Mouse (Mus musculus) lung, postnatal 0 days (tissue): ENCODE measurements around the gene Kat8. TPM values are rescaled to one million over a fixed set of nuclear protein-coding genes. Genes with fewer than 3 reads are reported as not detected.

Source experiments
- ATAC-seq: fragments of 200-750 bp; cut with Nextera tagmentation; 2 replicates; pipeline ENCODE4 v1.8.0; 2017; ENCODE audit warnings: moderate library complexity
- DNase-seq: peaks from one replicate; pipeline ENCODE4 v3.0.0-alpha.2; 2016; ENCODE audit warnings: low spot score
- H3K27ac ChIP-seq: fragments of 300-500 bp; sonication (generic); 2 replicates; pipeline ENCODE4 v1.5.1; 2014; ENCODE audit warnings: antibody characterized with exemption, mild to moderate bottlenecking, low read length, mixed read lengths
- H3K27me3 ChIP-seq: fragments of 300-500 bp; sonication (generic); replicated peaks from 2 replicates; pipeline ENCODE4 v1.6.1; 2014; ENCODE audit warnings: low read length, mixed read lengths; ENCODE audit not compliant: insufficient read depth
- H3K36me3 ChIP-seq: fragments of 300-500 bp; sonication (generic); 2 replicates; pipeline ENCODE4 v1.6.1; 2014; ENCODE audit warnings: low read length, mixed read lengths; ENCODE audit not compliant: insufficient read depth
- H3K4me1 ChIP-seq: fragments of 300-500 bp; sonication (generic); 2 replicates; pipeline ENCODE4 v1.6.1; 2014; ENCODE audit warnings: antibody characterized with exemption, low read depth, low read length, mixed read lengths; ENCODE audit not compliant: insufficient read depth
- H3K4me2 ChIP-seq: fragments of 300-500 bp; sonication (generic); replicated peaks from 2 replicates; pipeline ENCODE4 v1.6.1; 2014; ENCODE audit warnings: low read depth, mild to moderate bottlenecking, low read length, moderate library complexity, mixed read lengths
- H3K4me3 ChIP-seq: fragments of 300-500 bp; sonication (generic); 2 replicates; pipeline ENCODE4 v1.5.1; 2014; ENCODE audit warnings: low read depth, low read length
- H3K9ac ChIP-seq: fragments of 300-500 bp; sonication (generic); replicated peaks from 2 replicates; pipeline ENCODE4 v1.6.1; 2014; ENCODE audit warnings: low read depth, mild to moderate bottlenecking
- H3K9me3 ChIP-seq: fragments of 300-500 bp; sonication (generic); 2 replicates; pipeline ENCODE4 v1.6.1; 2016; ENCODE audit warnings: low read length, mixed read lengths
- CTCF ChIP-seq: IDR thresholded peaks from 2 replicates; pipeline ENCODE4 v1.5.1; 2016; ENCODE audit warnings: antibody characterized with exemption, mild to moderate bottlenecking
- EP300 ChIP-seq: IDR thresholded peaks from 2 replicates; pipeline ENCODE4 v1.6.1; 2016; ENCODE audit warnings: antibody characterized with exemption, mild to moderate bottlenecking, control low read depth
- WGBS: fragments of 180-500 bp; shearing (Covaris S2); extraction: QIAGEN DNeasy Blood & Tissue Kit; methylation state at CpG from one replicate; pipeline ENCODE4 v1.1.7; 2014; 5-methylcytosine and 5-hydroxymethylcytosine counted together
- polyA plus RNA-seq: library from polyadenylated mRNA; unstranded; fragments of >200 nt; fragmentation: Nextera tagmentation; extraction: Ambion mirVana; gene quantifications from 2 replicates; pipeline ENCODE4 v1.2.1, GENCODE M21; 2015

Gene Kat8
- polyA plus RNA-seq, 1 experiment from 2014 or later: 21.1 TPM

- Histone ChIP-seq H3K36me3 (no peaks in the 10 kb centered on the region), H3K4me3 (no peak overlapping the region), H3K9ac (no peak overlapping the region), H3K27me3 (no peaks in the 10 kb centered on the region), H3K27ac (no peak overlapping the region), H3K4me1 (0 out of 2 replicates have a peak, but pooled peaks cover 3% of the 10 kb centered on the region), H3K4me2 (no peak overlapping the region), H3K9me3 (no peaks in the 10 kb centered on the region)
- no peak for DNase-seq
- TF ChIP-seq CTCF (no peak), EP300 (no peak)
- 16% methylated on average over 7 of the region's 7 CpGs for WGBS
- ATAC-seq: no peak
These were observed 12.3 kb upstream of the Kat8 start for GRCm38 (mm10) chr7:127899997-127900396.

GRCm38 (mm10) chr7:127901772-127902171 lies 10.5 kb upstream of the Kat8 start:
- Histone ChIP-seq H3K36me3 (no peaks in the 10 kb centered on the region), H3K27me3 (no peaks in the 10 kb centered on the region), H3K4me3 (no peak overlapping the region), H3K9ac (no peak overlapping the region), H3K4me2 (no peak overlapping the region), H3K27ac (no peak overlapping the region), H3K4me1 (0 out of 2 replicates have a peak, but pooled peaks cover 3% of the 10 kb centered on the region), H3K9me3 (no peaks in the 10 kb centered on the region)
- no peak for TF ChIP-seq EP300
- no peak for TF ChIP-seq CTCF
- 73% methylated on average over 2 of the region's 2 CpGs for WGBS
- DNase-seq (no peak), ATAC-seq (no peak)

DNA sequence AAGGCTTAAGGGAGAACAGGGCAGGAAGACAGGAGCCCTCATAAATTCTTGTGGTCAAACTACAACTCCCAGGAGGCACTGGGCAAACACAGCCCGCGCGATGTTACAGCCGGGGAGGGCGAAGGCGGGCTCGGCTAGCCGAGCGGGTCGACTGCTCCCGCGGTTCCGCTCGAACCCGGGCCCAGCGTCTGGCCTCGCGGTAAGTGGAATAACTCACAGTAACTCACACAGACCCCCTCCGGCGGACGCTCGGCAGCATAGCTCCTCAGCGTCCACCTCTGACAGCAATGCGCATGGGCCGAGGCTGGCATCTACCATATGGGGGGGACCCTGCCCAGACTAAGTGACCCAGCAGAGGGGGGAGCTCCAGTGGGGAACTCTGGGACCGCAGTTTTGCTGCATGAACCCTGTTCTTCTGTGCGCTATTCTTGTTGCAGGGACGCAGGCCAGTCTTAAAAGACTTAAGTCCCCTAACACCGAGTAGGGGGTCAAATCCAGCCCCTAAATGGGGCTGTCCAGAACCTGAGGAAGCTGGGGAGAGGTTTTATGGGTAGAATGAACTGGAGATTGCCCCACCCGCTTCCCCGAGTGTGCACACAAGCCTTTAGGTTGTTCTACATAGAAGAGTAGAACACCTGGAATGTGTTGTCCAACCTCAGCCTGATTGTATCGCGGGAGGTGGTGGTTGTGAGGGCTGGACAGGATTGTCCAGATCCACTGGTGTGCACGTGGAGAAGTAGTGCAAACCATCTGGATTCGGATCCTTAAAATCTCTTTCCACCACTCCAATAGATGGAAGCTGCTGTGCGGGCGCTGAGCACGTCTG lies 8.1 kb upstream of the Kat8 start, which contains the start of gene Bckdk:
TSS of gene Bckdk (plus strand) at position 112 of the 826 bp plus-strand sequence.
- Histone ChIP-seq H3K27ac (peak within 1 kb of the TSS; percentile 54), H3K4me2 (peak within 1 kb of the TSS; percentile 82), H3K27me3 (no peaks in the 10 kb centered on the region), H3K4me3 (peak within 1 kb of the TSS; percentile 72), H3K9ac (peak within 1 kb of the TSS; percentile 91), H3K9me3 (no peaks in the 10 kb centered on the region), H3K36me3 (peaks cover 12% of the 10 kb centered on the region), H3K4me1 (0 out of 2 replicates have a peak, but pooled peaks cover 3% of the 10 kb centered on the region)
- ATAC-seq: peak; percentile 96
- WGBS: 5% methylated on average over 38 of the region's 38 CpGs
- peak; percentile 31; the same call in 1 of the 2 replicates for TF ChIP-seq CTCF
- no peak for TF ChIP-seq EP300
- peak; percentile 90 for DNase-seq

DNA sequence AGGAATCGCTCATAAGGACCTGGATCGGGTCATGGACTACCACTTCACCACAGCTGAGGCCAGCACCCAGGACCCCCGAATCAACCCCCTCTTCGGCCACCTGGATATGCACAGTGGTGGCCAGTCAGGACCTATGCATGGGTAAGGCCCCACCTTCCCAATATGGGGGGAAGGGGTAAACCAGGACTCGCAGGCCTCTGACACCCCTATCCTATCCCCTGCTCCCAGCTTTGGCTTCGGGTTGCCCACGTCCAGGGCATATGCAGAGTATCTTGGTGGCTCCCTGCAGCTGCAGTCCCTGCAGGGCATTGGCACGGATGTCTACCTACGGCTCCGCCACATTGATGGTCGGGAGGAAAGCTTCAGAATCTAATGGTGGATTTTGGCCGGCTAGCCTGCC lies 4.4 kb upstream of the Kat8 start:
- Histone ChIP-seq H3K27me3 (no peaks in the 10 kb centered on the region), H3K4me3 (no peak overlapping the region), H3K9ac (no peak overlapping the region), H3K36me3 (peaks cover 12% of the 10 kb centered on the region), H3K9me3 (no peaks in the 10 kb centered on the region), H3K4me1 (0 out of 2 replicates have a peak, but pooled peaks cover 6% of the 10 kb centered on the region), H3K27ac (no peak overlapping the region), H3K4me2 (no peak overlapping the region)
- DNase-seq: no peak
- no peak for ATAC-seq
- no peak for TF ChIP-seq CTCF
- no peak for TF ChIP-seq EP300
- 92% methylated on average over 12 of the region's 12 CpGs for WGBS

GRCm38 (mm10) chr7:127908656-127909055 lies 3.7 kb upstream of the Kat8 start:
- Histone ChIP-seq H3K4me1 (0 out of 2 replicates have a peak, but pooled peaks cover 9% of the 10 kb centered on the region), H3K27ac (no peak overlapping the region), H3K4me2 (no peak overlapping the region), H3K9me3 (no peaks in the 10 kb centered on the region), H3K9ac (no peak overlapping the region), H3K4me3 (no peak overlapping the region), H3K27me3 (no peaks in the 10 kb centered on the region), H3K36me3 (peaks cover 12% of the 10 kb centered on the region)
- DNase-seq: no peak
- TF ChIP-seq EP300 (no peak), CTCF (no peak)
- no peak for ATAC-seq
- 81% methylated on average over 4 of the region's 4 CpGs for WGBS

- TF ChIP-seq CTCF (no peak), EP300 (no peak)
- Histone ChIP-seq H3K4me2 (peak overlapping the region; percentile 62), H3K36me3 (peaks cover 23% of the 10 kb centered on the region), H3K4me1 (0 out of 2 replicates have a peak, but pooled peaks cover 6% of the 10 kb centered on the region), H3K9me3 (no peaks in the 10 kb centered on the region), H3K4me3 (peak overlapping the region; percentile 95), H3K27ac (peak overlapping the region; percentile 90; the same call in 1 of the 2 replicates), H3K27me3 (no peaks in the 10 kb centered on the region), H3K9ac (peak overlapping the region; percentile 71; the same call in 1 of the 2 replicates)
- WGBS: 16% methylated on average over 4 of the region's 4 CpGs
- DNase-seq (no peak), ATAC-seq (no peak)
These were observed 622 bp downstream of the Kat8 start for GRCm38 (mm10) chr7:127912938-127913337.
